Mouse (Mus musculus) heart, embryonic 16.5 days (tissue): ENCODE results near the gene Snd1. TPM values are rescaled to one million over a fixed set of nuclear protein-coding genes. Genes with fewer than 3 reads are reported as not detected.

Experiments used
- ATAC-seq: fragments of 200-750 bp; cut with Nextera tagmentation; replicated peaks from 2 replicates; pipeline ENCODE4 v1.8.0; 2017; ENCODE audit warnings: moderate number of reproducible peaks; ENCODE audit not compliant: insufficient read depth, low FRiP score; ENCODE audit errors: extremely low read depth
- H3K27ac ChIP-seq: fragments of 300-500 bp; sonication (generic); 2 replicates; pipeline ENCODE4 v1.5.1; 2014; ENCODE audit warnings: mild to moderate bottlenecking, low read length, control low read depth, moderate library complexity
- H3K27me3 ChIP-seq: fragments of 300-500 bp; sonication (generic); 2 replicates; pipeline ENCODE4 v1.6.1; 2014; ENCODE audit warnings: low read length, mixed read lengths; ENCODE audit not compliant: control insufficient read depth, insufficient read depth
- H3K36me3 ChIP-seq: fragments of 300-500 bp; sonication (generic); 2 replicates; pipeline ENCODE4 v1.6.1; 2014; ENCODE audit not compliant: control insufficient read depth, insufficient read depth
- H3K4me1 ChIP-seq: fragments of 300-500 bp; sonication (generic); 2 replicates; pipeline ENCODE4 v1.6.1; 2014; ENCODE audit warnings: low read length, mixed read lengths; ENCODE audit not compliant: control insufficient read depth, insufficient read depth
- H3K4me2 ChIP-seq: fragments of 300-500 bp; sonication (generic); 2 replicates; pipeline ENCODE4 v1.6.1; 2014; ENCODE audit warnings: low read depth, mild to moderate bottlenecking, control low read depth, low read length
- H3K4me3 ChIP-seq: fragments of 300-500 bp; sonication (generic); 2 replicates; pipeline ENCODE4 v1.5.1; 2014; ENCODE audit warnings: mild to moderate bottlenecking, control low read depth, low read length
- H3K9ac ChIP-seq: fragments of 300-500 bp; sonication (generic); 2 replicates; pipeline ENCODE4 v1.6.1; 2014; ENCODE audit warnings: low read length, control low read depth
- H3K9me3 ChIP-seq: fragments of 300-500 bp; sonication (generic); replicated peaks from 2 replicates; pipeline ENCODE4 v1.6.1; 2016; ENCODE audit warnings: low read length; ENCODE audit not compliant: control insufficient read depth
- WGBS: fragments of 180-500 bp; shearing (Covaris S2); extraction: QIAGEN DNeasy Blood & Tissue Kit; methylation state at CpG from one replicate; pipeline ENCODE4 v1.1.7; 2014; 5-methylcytosine and 5-hydroxymethylcytosine counted together
- polyA plus RNA-seq: library from polyadenylated mRNA; unstranded; fragments of >200 nt; fragmentation: Nextera tagmentation; extraction: Ambion mirVana; gene quantifications from 2 replicates; pipeline ENCODE4 v1.2.1, GENCODE M21; 2015

Snd1 gene
- polyA plus RNA-seq, 1 experiment from 2014 or later = 81.8 TPM

GRCm38 (mm10) chr6:28586806-28587205, 111.9 kb downstream of the Snd1 start:
- no peak for ATAC-seq
- Histone ChIP-seq H3K27ac (no peak overlapping the region), H3K9ac (no peak overlapping the region), H3K4me1 (peaks cover 6% of the 10 kb centered on the region; the same call in 1 of the 2 replicates), H3K4me3 (no peak overlapping the region), H3K27me3 (no peaks in the 10 kb centered on the region), H3K36me3 (no peaks in the 10 kb centered on the region), H3K4me2 (no peak overlapping the region), H3K9me3 (no peaks in the 10 kb centered on the region)
- WGBS = 88% methylated on average over 3 of the region's 3 CpGs

GRCm38 (mm10) chr6:28588494-28589171, 113.7 kb downstream of the Snd1 start:
- no peak overlapping the region for H3K27ac ChIP-seq
- H3K27me3 ChIP-seq = no peaks in the 10 kb centered on the region
- H3K4me1 ChIP-seq = peaks cover 6% of the 10 kb centered on the region; the same call in 1 of the 2 replicates
- H3K36me3 ChIP-seq = peaks cover 5% of the 10 kb centered on the region; the same call in 1 of the 2 replicates
- WGBS = 65% methylated on average over 5 of the region's 5 CpGs
- no peak for ATAC-seq
- no peaks in the 10 kb centered on the region for H3K9me3 ChIP-seq
- no peak overlapping the region for H3K9ac ChIP-seq
- H3K4me2 ChIP-seq = no peak overlapping the region
- no peak overlapping the region for H3K4me3 ChIP-seq

- Histone ChIP-seq H3K9ac (no peak overlapping the region), H3K9me3 (no peaks in the 10 kb centered on the region), H3K27me3 (no peaks in the 10 kb centered on the region), H3K4me1 (peaks cover 6% of the 10 kb centered on the region; the same call in 1 of the 2 replicates), H3K27ac (no peak overlapping the region), H3K36me3 (peaks cover 5% of the 10 kb centered on the region; the same call in 1 of the 2 replicates), H3K4me3 (no peak overlapping the region), H3K4me2 (no peak overlapping the region)
- no peak for ATAC-seq
- 94% methylated on average over 3 of the region's 3 CpGs for WGBS
Observed at GRCm38 (mm10) chr6:28592323-28592893, 117.5 kb downstream of the Snd1 start.

- no peak overlapping the region for H3K4me2 ChIP-seq
- WGBS = 75% methylated on average over 3 of the region's 3 CpGs
- H3K27ac ChIP-seq = no peak overlapping the region
- H3K4me1 ChIP-seq = no peaks in the 10 kb centered on the region
- no peak for ATAC-seq
- no peaks in the 10 kb centered on the region for H3K27me3 ChIP-seq
- no peak overlapping the region for H3K9ac ChIP-seq
- peaks cover 5% of the 10 kb centered on the region; the same call in 1 of the 2 replicates for H3K36me3 ChIP-seq
- H3K9me3 ChIP-seq = no peaks in the 10 kb centered on the region
- no peak overlapping the region for H3K4me3 ChIP-seq
Observed at GRCm38 (mm10) chr6:28593708-28594107, 118.8 kb downstream of the Snd1 start.

DNA sequence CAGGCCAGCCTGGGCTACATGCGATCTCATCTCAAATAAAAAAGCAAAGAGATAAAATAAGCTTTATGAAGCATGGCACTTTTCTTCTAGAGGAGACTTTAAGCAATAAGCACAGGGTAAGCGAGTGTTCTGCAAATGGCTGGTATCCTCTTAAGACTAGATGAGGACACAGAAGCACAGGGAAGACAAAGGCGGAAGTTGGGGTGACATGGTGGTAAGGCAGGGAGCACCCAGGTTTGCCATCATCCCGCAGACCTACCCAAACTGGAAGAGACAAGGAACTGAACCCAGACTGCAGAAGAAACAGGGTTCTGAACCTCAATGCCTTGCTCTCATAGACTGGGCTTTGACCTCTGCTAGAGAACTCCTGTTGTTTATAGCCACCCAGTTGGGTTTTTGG, 119.8 kb downstream of the Snd1 start:
- Histone ChIP-seq H3K4me1 (no peaks in the 10 kb centered on the region), H3K36me3 (peaks cover 5% of the 10 kb centered on the region; the same call in 1 of the 2 replicates), H3K27me3 (no peaks in the 10 kb centered on the region), H3K9ac (no peak overlapping the region), H3K27ac (no peak overlapping the region), H3K4me3 (no peak overlapping the region), H3K4me2 (no peak overlapping the region), H3K9me3 (no peaks in the 10 kb centered on the region)
- 92% methylated on average over 4 of the region's 4 CpGs for WGBS
- ATAC-seq = no peak

GRCm38 (mm10) chr6:28595231-28595630, 120.3 kb downstream of the Snd1 start:
- Histone ChIP-seq H3K4me1 (no peaks in the 10 kb centered on the region), H3K27me3 (no peaks in the 10 kb centered on the region), H3K9ac (no peak overlapping the region), H3K4me2 (no peak overlapping the region), H3K9me3 (no peaks in the 10 kb centered on the region), H3K36me3 (peaks cover 5% of the 10 kb centered on the region; the same call in 1 of the 2 replicates), H3K27ac (no peak overlapping the region), H3K4me3 (no peak overlapping the region)
- WGBS = 65% methylated on average over 1 of the region's 1 CpGs
- ATAC-seq = no peak

- no peaks in the 10 kb centered on the region for H3K4me1 ChIP-seq
- H3K36me3 ChIP-seq = peaks cover 4% of the 10 kb centered on the region; the same call in 1 of the 2 replicates
- no peaks in the 10 kb centered on the region for H3K27me3 ChIP-seq
- H3K9ac ChIP-seq = no peak overlapping the region
- WGBS = 83% methylated on average over 5 of the region's 5 CpGs
- H3K4me2 ChIP-seq = no peak overlapping the region
- ATAC-seq = no peak
- H3K9me3 ChIP-seq = no peaks in the 10 kb centered on the region
- H3K27ac ChIP-seq = no peak overlapping the region
- H3K4me3 ChIP-seq = no peak overlapping the region
Observed at GRCm38 (mm10) chr6:28597266-28597665, 122.3 kb downstream of the Snd1 start.

- no peak overlapping the region for H3K27ac ChIP-seq
Observed at GRCm38 (mm10) chr6:28599120-28599519, 124.2 kb downstream of the Snd1 start.

DNA sequence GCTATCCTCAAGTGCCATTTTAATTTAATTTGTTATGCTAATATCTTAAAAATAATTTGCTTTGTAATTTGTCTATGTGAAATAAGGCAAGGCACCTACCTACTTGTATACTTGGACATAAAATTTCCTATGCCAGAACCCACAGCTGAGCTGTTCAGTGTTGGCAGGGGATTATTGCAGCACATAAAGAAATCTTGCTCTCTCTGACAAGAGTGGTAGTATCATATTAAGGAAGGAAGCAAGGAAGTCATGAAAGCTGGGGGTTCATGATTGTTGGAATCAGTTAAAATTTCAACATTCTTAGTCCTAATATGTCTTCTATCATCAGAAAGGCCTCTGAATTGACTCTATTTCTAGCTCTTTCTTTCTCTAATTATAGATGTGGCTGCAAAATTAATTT, 125.5 kb downstream of the Snd1 start:
- H3K9me3 ChIP-seq = no peaks in the 10 kb centered on the region
- no peak for ATAC-seq
- no peak overlapping the region for H3K4me2 ChIP-seq
- 0 out of 2 replicates have a peak, but pooled peaks cover 2% of the 10 kb centered on the region for H3K36me3 ChIP-seq
- H3K27ac ChIP-seq = no peak overlapping the region
- no peaks in the 10 kb centered on the region for H3K27me3 ChIP-seq
- no peak overlapping the region for H3K4me3 ChIP-seq
- peaks cover 11% of the 10 kb centered on the region for H3K4me1 ChIP-seq
- H3K9ac ChIP-seq = no peak overlapping the region

More at GRCm38 (mm10) chr6:28599120-28599519, 124.2 kb downstream of the Snd1 start:
- Histone ChIP-seq H3K36me3 (0 out of 2 replicates have a peak, but pooled peaks cover 2% of the 10 kb centered on the region), H3K9ac (no peak overlapping the region), H3K9me3 (no peaks in the 10 kb centered on the region), H3K4me1 (peaks cover 10% of the 10 kb centered on the region), H3K4me3 (no peak overlapping the region), H3K27me3 (no peaks in the 10 kb centered on the region), H3K4me2 (no peak overlapping the region)
- 76% methylated on average over 5 of the region's 5 CpGs for WGBS
- no peak for ATAC-seq
